Mouse (Mus musculus): ENCODE data around the gene Olfr466.

The Olfr466 gene

DNA sequence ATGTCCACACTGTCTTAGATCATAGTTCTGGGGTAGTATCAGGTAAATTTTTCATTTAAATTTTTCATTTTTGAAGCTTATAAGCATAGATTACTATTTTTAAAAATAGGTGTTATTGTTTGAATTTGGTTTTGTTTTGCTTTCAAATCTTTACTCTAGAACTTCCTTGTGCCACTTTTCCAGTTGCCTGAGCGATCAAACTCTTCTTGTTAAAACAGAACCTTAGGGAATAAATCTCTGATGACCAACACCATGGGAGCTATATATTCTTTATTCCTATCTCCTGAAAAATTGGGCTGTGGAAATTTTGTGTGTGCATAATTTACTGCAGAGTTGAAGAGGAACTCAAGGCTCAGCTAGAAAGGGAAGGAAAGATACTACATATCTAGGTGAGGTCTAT lies at the start of gene Olfr466:
TSS of gene Olfr466 (plus strand) at position 301 of the 400 bp plus-strand sequence.
- DNase-seq (ENCODE audit: extremely low spot score, low read depth, low spot score) = no peak

DNA sequence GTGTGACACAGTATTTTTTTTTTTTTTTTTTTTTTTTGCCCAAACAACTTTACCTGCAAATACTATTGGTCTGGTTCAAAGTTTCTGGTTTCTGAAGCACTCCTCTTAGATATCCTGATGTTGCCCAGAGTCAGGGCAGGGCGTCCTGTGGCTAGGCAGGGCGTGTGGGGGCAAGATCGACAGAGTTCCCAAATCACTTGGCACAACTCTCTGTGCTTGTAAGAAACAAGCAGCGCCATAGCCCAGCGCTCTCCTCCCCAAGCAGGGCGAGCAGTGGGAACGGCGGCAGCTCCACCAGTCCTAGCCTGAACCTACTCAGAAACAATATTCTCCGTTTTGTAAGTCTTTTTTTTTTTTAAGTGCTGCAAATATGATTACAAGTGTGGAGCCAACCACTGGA lies 49.4 kb upstream of the Olfr466 start:
- no peak for DNase-seq (ENCODE audit: extremely low spot score, low read depth, low spot score)

DNA sequence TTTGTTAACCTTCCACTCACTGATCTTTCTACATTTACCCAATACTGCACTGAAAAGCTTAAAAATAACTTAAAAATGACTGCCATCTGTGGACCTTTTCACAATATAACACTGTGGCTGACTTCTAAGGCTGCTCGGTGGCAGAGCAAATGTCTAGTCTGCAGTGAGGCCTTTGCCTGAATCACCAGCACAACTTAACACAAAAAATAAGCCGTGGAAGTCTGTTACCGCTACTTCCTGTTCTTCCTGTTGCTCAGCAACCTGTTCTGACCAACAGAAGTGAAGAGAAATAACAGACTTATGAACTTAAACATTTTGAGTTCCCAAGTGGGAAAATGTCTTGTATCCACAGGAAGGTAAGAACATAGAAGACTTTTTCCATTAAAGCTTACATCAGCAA lies 48.8 kb upstream of the Olfr466 start:
- DNase-seq (ENCODE audit: extremely low spot score, low read depth, low spot score) = no peak

DNA sequence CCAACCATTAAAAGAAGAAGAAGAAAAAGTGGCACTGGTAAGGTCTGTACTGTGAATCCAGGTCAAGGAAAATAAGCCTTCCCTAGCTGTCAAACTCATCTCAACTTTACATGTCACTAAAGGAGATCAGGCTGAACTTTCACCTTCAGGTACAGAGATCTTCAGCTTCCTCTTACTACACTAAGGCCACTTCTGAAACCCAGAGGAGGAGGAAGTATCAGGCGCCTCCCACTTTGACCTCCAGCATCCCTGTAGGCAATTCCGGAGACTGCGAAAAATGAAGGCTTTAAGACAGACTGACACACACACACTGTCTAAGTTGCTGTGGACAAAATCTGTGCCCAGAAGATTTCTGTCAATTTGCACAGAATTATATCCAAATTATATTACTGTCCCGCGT lies 38.1 kb upstream of the Olfr466 start:
- DNase-seq (ENCODE audit: extremely low spot score, low read depth, low spot score) = no peak

DNA sequence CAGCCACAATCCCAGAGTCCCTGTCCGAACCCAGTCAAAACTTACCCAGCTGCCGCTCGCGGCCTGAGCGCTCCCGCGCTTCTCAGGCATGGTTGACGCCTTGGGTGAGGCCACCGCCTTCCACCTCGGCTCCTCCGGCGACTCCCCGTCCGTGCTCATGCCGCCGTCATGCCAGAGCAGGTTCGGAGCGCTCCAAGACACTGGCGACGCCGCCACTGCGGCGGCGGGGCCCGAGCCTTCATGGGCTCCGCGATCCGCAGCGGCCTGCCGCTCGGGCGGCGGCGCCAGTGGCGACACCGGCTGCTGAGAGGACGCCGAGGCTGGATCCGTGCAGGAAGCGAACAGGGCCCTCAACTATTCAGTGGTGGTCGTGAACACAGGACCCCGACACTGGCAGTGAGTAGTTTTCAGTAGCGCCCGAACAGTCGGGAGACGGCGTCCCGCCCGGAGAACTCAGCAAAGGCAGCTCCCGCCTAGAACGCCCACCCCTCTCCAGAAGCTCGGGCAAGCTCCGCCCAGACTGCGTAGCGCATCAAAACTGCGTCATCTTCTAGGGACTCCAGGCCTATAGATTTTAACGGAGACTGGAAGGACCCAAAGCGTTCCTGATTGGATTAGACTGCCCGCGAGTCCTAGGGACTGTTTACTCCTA lies 37.5 kb upstream of the Olfr466 start, which contains the start of gene Mfsd14b:
TSS of gene Mfsd14b (minus strand) at position 517 of the 652 bp plus-strand sequence.
- peak; percentile 82 for DNase-seq (ENCODE audit: extremely low spot score, low read depth, low spot score)

DNA sequence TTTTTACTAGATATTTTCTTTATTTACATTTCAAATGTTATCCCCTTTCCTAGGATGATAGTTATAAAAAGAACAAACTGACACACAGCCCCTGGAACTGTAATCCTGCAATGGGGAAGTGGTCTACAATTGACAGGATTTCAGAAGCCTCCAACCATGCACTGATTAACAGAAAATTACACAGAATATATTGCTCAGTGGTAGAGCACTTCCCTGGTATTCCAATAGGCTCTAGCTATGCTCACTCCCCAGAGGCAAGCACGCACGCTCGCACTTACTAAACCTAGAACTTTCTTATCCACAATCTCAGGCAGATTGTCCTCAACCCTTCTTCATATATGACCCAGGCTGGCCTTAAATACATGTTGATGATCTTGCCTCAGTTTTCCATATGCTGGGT lies 36.8 kb upstream of the Olfr466 start:
- no peak for DNase-seq (ENCODE audit: extremely low spot score, low read depth, low spot score)

DNA sequence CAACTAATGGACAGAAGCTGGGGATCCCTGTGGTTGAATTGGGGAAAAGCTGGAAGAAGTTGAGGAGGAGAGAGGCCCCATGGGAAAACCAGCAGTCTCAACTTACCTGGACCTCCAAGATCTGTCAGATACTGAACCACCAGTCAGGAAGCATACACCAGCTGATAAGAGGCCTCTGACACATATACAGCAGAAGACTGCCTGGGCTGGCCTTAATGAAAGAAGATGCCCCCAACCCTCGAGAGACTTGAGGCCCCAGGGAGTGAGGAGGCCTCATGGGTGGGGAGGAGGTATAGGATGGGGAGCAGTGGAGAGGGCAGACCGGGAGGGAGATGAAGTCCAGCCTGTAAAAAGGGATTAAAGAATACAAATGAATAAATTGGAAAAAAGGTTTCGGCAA lies 29.1 kb upstream of the Olfr466 start:
- DNase-seq (ENCODE audit: extremely low spot score, low read depth, low spot score) = no peak

DNA sequence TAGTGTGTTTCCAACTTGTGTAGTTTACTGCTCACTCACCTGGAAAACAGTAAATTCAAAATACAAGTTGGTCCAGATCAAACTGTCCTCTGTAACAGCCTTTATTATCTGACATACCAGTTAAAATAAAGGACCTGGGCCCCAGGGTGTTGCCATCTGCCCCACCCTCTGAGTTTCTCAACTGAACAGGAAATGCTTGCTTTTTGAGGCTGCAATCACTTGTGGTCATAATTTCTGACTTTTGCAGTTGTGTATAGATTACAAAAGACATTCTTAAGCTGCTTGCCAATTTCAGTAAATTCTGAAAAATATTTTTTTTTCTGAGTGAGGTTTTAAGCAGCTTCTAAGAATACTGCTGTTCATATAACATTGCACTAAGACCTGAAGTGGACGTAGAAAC lies 27.9 kb upstream of the Olfr466 start:
- DNase-seq (ENCODE audit: extremely low spot score, low read depth, low spot score) = no peak

DNA sequence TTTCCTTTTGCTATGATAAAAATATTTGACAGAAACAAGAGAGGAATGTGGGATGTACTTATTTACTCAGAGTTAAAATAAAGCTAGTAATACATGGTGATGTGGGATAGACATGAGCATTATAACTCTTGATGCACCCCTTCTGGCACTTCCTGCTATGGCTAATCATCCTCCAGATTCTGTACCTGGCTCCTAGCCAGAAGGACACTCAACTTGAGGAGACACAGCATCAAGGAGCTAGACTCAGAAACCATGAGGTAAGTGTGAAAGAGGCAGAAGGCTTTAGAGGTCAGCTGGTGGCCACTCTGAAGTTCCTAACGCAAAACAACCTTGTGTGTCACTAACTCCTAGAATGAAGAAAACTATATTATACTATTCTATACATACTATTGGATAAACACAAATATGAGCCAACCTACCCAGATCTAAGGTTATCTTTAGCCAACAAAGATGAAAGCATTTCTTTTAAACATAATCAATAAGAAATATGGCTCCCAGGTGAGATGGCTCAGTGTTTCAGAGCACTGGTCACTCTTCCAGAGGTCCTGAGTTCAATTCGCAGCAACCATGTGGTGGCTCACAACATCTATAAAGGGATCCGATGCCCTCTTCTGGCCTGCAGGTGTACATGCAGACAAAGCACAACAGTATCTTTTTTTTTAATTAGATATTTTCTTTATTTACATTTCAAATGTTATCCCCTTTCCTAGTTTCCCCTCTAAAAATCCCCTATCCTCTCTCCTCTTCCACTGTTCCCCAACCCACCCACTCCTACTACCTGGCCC lies 22.8 kb upstream of the Olfr466 start:
- no peak for DNase-seq (ENCODE audit: extremely low spot score, low read depth, low spot score)

DNA sequence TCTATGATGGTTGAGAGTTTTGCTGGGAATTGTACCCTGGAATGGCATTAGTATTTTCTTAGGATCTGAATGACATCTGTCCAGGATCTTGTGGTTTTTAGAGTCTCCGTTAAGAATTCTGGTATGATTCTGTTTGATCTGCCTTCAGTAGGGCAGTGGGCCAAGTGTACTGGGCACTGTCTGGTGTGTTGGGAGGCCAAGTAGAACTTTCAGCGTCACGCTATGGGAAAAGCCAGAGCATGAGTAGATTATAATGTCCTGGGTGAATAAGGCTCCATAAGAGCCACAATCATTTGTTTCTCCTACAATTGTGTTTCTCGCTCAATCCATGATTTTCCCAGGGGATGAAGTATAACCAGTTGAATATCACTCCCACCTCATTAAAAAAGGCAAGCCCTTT lies 12.3 kb upstream of the Olfr466 start, which contains the start of gene Olfr465-ps1:
TSS of gene Olfr465-ps1 (plus strand) at position 301 of the 400 bp plus-strand sequence.
- DNase-seq (ENCODE audit: extremely low spot score, low read depth, low spot score) = no peak

DNA sequence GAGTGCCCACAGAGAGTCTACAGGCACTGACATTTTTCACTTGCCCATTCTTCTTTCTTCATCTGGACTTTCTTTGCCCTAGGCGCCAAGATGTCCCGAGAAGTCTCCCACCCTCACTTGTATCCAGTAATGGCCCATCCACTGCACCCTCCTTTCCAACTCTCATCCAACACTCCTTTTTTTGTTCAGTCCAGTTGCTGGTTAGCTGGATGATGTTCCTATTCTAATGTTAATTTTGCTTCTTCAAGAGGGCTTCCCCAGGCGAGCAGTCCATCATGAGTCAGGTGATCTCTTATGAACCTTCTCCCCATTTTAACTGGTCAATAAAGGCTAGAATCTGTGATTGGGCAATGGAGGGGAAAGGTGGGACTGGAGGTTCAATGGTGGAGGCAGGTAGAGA lies 24.1 kb downstream of the Olfr466 start:
- DNase-seq (ENCODE audit: extremely low spot score, low read depth, low spot score) = no peak

DNA sequence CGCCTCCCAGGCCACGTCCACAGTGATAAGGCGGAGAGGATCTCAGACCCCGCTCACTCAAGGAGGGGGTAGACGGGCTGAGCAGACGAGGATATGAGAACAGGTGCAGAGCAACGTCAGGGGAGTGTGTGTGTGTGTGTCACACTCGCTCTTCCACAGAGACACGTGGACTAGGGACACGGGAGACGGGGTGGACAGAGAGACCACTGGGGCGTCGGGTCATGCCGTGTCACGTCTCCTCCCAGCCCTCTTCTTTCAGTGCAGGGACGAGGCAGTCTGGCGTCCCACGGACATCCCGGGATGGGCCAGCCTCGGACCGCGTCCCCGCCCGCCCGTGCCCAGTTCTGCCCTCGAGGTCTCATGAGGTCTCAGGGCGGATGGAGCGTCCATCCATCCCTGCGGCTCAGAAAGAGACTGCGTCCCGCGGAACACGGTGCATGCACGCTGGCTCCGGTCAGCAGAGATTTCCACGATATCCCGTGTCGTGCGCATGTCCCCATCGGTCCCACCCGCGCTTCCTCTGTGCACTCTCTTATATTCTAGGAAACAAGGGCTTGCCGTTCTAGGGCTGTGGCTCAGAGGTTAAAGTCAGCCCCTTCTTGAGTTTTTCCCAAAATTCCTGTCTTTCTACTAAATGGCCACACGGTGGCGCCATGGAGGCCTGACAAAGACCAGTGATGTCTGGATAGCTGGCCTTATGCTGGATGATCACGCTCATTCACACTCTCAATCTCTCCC lies 25.9 kb downstream of the Olfr466 start:
- DNase-seq (ENCODE audit: extremely low spot score, low read depth, low spot score) = peak; percentile 20

DNA sequence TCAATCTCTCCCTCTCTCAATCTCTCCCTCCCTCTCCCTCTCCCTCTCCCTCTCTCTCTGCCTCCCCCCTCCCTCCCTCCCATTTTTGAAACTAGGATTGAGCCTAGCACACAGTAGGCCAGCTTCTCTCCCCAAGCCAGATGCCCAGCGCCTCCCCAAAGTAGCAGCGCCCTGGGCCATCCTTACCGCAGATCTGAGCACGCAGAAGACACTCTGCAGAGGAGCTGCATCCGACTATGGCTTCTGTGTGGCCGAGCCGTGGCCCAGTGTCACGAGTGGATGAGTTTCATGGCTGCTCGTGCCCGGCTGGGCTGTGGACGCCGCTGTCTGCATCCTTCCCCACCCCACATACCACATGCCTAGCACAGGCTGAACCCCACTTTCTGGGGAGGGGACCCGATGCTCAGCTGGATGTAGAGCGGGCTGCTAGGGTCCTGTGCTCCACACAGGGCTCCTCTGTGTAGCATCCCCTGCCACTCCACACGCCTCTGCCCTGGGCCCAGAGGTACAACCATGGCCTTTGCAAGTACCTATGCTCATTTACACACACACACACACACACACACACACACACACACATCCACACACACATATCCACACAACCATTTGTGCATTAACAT lies 26.5 kb downstream of the Olfr466 start:
- no peak for DNase-seq (ENCODE audit: extremely low spot score, low read depth, low spot score)

DNA sequence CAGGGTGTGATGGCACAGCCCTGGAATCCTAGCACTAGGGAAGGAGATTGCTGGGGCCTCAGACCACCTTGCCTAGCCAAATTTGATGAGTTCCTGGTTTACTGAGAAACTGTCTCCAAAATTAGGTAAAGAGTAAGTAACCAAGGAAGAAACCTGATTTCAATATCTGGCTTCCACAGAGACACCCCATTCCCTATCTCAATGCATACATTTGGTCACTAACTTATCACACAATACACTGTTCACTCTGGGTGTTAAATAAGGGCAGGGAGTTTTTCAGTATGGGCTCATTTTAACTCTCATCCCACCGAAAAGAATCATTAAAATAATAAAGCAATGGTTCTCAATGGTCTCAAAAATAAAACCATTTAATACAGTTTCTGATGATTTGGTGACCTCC lies 50.6 kb downstream of the Olfr466 start:
- DNase-seq (ENCODE audit: extremely low spot score, low read depth, low spot score) = no peak

Data from hindlimb bud, embryonic 11.5 days (tissue).